Comparison of ENCODE assay signal across 10 mouse cellular contexts in the genomic region with DNA sequence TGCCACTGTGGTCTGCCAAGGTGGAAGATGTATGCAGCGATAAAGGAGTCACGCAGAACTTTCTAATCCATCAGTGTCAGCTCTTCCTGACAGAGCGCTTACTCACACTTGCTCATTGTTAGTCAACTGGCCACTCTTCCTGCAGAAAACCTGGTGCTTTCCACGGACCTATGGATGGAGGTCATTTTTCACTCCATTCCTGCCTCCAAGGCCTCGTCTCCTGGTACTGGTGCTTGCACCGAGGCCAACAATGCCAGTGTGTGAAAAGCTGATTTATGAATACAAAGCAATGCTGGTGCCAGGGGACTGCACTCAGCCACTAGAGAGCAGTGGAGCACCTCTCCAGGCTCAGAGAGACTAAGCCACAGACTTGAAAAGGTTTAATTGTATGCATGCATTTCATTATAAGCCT. TPM values are rescaled to one million over a fixed set of nuclear protein-coding genes. Genes with fewer than 3 reads are reported as not detected.
DNase-seq lines count a peak whose midpoint lies in the region; ATAC-seq and TF ChIP-seq lines count a peak whose summit lies in the region.
"Had no signal": no experiment of that assay in that cellular context is flagged by ENCODE, and none has a peak within 500 bp of the region (broad histone marks: within the 10 kb centered on the region; RNA-seq: fewer than 3 reads in every experiment).

No protein-coding gene starts in this region.

- H3K4me1 ChIP-seq in forebrain, embryonic 11.5 days (replicated peaks; ENCODE audit: control insufficient read depth, insufficient read depth, low read length), result peaks cover 6% of the 10 kb centered on the region

- no peaks in the 10 kb centered on the region for H3K27me3 ChIP-seq in forebrain, embryonic 11.5 days (ENCODE audit: control insufficient read depth, insufficient read depth, low read length)
- H3K27me3 ChIP-seq: CH12.LX; liver, embryonic 13.5 days had no signal

- WGBS in forebrain, embryonic 11.5 days, result 60% methylated on average over 6 of the region's 6 CpGs

- peak; percentile 30; the same call in 1 of the 2 replicates for TF ChIP-seq CTCF in gastrocnemius, adult 2 months (IDR thresholded peaks at IDR 0.05)

- peak; percentile 86 for ATAC-seq in forebrain, embryonic 11.5 days (replicated peaks; ENCODE audit: low FRiP score)
- ATAC-seq in activated CD4-positive, CD25-positive, alpha-beta regulatory T cell, adult 4 months, result no peak

- H3K4me2 ChIP-seq in forebrain, embryonic 11.5 days (ENCODE audit: low read depth, low read length, severe bottlenecking), result no peak overlapping the region
- H3K4me2 ChIP-seq: liver, embryonic 13.5 days had no signal

- H3K4me3 ChIP-seq in gastrocnemius, adult 2 months, result no peak overlapping the region
- no peak overlapping the region for H3K4me3 ChIP-seq in forebrain, embryonic 11.5 days (ENCODE audit: low read depth, low read length)
- H3K4me3 ChIP-seq: liver, embryonic 13.5 days had no signal

- no peak overlapping the region for H3K9ac ChIP-seq in forebrain, embryonic 11.5 days (ENCODE audit: low read length)
- H3K9ac ChIP-seq: liver, embryonic 13.5 days had no signal

- no peak overlapping the region for H3K27ac ChIP-seq in gastrocnemius, adult 2 months
- peak overlapping the region; percentile 32; the same call in 1 of the 2 replicates for H3K27ac ChIP-seq in forebrain, embryonic 11.5 days (ENCODE audit: low read depth, low read length)
- H3K27ac ChIP-seq: liver, embryonic 13.5 days had no signal

- no peaks in the 10 kb centered on the region; the same call in 1 of the 2 replicates for H3K36me3 ChIP-seq in forebrain, embryonic 11.5 days (ENCODE audit: control insufficient read depth, insufficient read depth, low read length)

- DNase-seq in gastrocnemius, adult 2 months, result no peak
- no peak for DNase-seq in gastrocnemius, postnatal 25 days
- DNase-seq in adrenal gland, adult (ENCODE audit: inconsistent age in 2 of 2, low spot score in 1 of 2), result peak; percentile 86 to 93
- DNase-seq in forebrain, embryonic 11.5 days (ENCODE audit: low spot score), result peak; percentile 68
- DNase-seq in layer of hippocampus, adult 18-20 months (ENCODE audit: low spot score in 2 of 2), result peak; percentile 51 to 79
- peak; percentile 15 for DNase-seq in neural tube, embryonic 10.5 days (ENCODE audit: extremely low spot score, low spot score)
- DNase-seq in spleen, postnatal 10 days (ENCODE audit: low spot score in 2 of 2), result no peak
- DNase-seq: liver, embryonic 13.5 days had no signal

- no peaks in the 10 kb centered on the region for H3K9me3 ChIP-seq in forebrain, embryonic 11.5 days (ENCODE audit: control insufficient read depth, low read length)
- H3K9me3 ChIP-seq: liver, embryonic 13.5 days had no signal

- intact Hi-C loops in gastrocnemius, adult 2 months (cut with DNase I), result no loop called here

RNA-seq across cellular contexts. Expression of gene Psmb7, which starts 22.3 kb away (rescaled TPM):
- total RNA-seq in gastrocnemius, adult 2 months (2021), result 100 to 1,000 TPM; 295 to 298 TPM
- 100 to 1,000 TPM; 281 to 289 TPM for total RNA-seq in gastrocnemius, postnatal 25 days (2021)
- polyA plus RNA-seq in forebrain, embryonic 11.5 days (2014; fragmentation: Nextera tagmentation; extraction: Ambion mirVana), result 333 and 341 TPM in 2 replicates
- total RNA-seq in layer of hippocampus, adult 18-20 months (2021), result 100 to 1,000 TPM; 193 to 196 TPM
- polyA plus RNA-seq in activated CD4-positive, CD25-positive, alpha-beta regulatory T cell, adult 4 months (2017; shearing (Covaris generic)), result 100 to 1,000 TPM; 116 to 139 TPM

Comparison
In these comparisons a context has a peak if more than half of its experiments do, and no peak if none do; other contexts are left out.
1. DNase-seq: peak in adrenal gland, adult (2 of 2), forebrain, embryonic 11.5 days (single experiment), layer of hippocampus, adult 18-20 months (2 of 2) and neural tube, embryonic 10.5 days (single experiment); none in gastrocnemius, adult 2 months (single experiment), gastrocnemius, postnatal 25 days (single experiment) and spleen, postnatal 10 days (0 of 2).